Mouse (Mus musculus): Measurements from ENCODE around the gene 2810459M11Rik. TPM values are rescaled to one million over a fixed set of nuclear protein-coding genes. Genes with fewer than 3 reads are reported as not detected.
"Not testable (repeated sequence)": the region's sequence is repeated elsewhere in the genome, so short reads cannot be mapped to it uniquely, and the experiment has no call there.

The 2810459M11Rik gene
- 5.4 and 8.1 TPM in 2 replicates for polyA plus RNA-seq (2014; fragmentation: Nextera tagmentation; extraction: Ambion mirVana)

GRCm38 (mm10) chr1:86045848-86046805 lies at the start of gene 2810459M11Rik:
Gene 2810459M11Rik, plus strand, starts transcription at chr1:86045863.
- no peaks in the 10 kb centered on the region for H3K36me3 ChIP-seq (ENCODE audit: control insufficient read depth, insufficient read depth, low read length)
- H3K4me3 ChIP-seq (ENCODE audit: low read depth, low read length): peak within 1 kb of the TSS; percentile 56
- WGBS: under 1% methylated on average over 93 of the region's 110 CpGs
- H3K9ac ChIP-seq (replicated peaks; ENCODE audit: low read depth, low read length): peak within 1 kb of the TSS; percentile 75
- H3K4me2 ChIP-seq (ENCODE audit: low read depth, low read length): peak within 1 kb of the TSS; percentile 95
- H3K4me1 ChIP-seq (ENCODE audit: control insufficient read depth, insufficient read depth, low read length): 0 out of 2 replicates have a peak, but pooled peaks cover 5% of the 10 kb centered on the region
- peaks cover 28% of the 10 kb centered on the region for H3K27me3 ChIP-seq (ENCODE audit: control insufficient read depth, insufficient read depth, low read length)
- ATAC-seq (ENCODE audit: low read depth): peak; percentile 85
- H3K9me3 ChIP-seq (ENCODE audit: control insufficient read depth, low read length): no peaks in the 10 kb centered on the region
- H3K27ac ChIP-seq (ENCODE audit: low read depth, low read length): no peak within 1 kb of the TSS; the same call in 1 of the 2 replicates

- no peak overlapping the region for H3K27ac ChIP-seq (ENCODE audit: low read depth, low read length)
- H3K4me2 ChIP-seq (ENCODE audit: low read depth, low read length): no peak overlapping the region
- no peaks in the 10 kb centered on the region for H3K9me3 ChIP-seq (ENCODE audit: control insufficient read depth, low read length)
- H3K9ac ChIP-seq (replicated peaks; ENCODE audit: low read depth, low read length): no peak overlapping the region
- no peak overlapping the region for H3K4me3 ChIP-seq (ENCODE audit: low read depth, low read length)
- no peak for ATAC-seq (ENCODE audit: low read depth)
- H3K27me3 ChIP-seq (ENCODE audit: control insufficient read depth, insufficient read depth, low read length): no peaks in the 10 kb centered on the region
- H3K4me1 ChIP-seq (ENCODE audit: control insufficient read depth, insufficient read depth, low read length): no peaks in the 10 kb centered on the region
- 94% methylated on average over 1 of the region's 1 CpGs for WGBS
- no peaks in the 10 kb centered on the region for H3K36me3 ChIP-seq (ENCODE audit: control insufficient read depth, insufficient read depth, low read length)
These were observed 48.4 kb upstream of the 2810459M11Rik start for GRCm38 (mm10) chr1:85997221-85997620.

- Histone ChIP-seq H3K27ac (ENCODE audit: low read depth, low read length) (no peak overlapping the region), H3K9ac (replicated peaks; ENCODE audit: low read depth, low read length) (no peak overlapping the region), H3K4me3 (ENCODE audit: low read depth, low read length) (no peak overlapping the region), H3K4me1 (ENCODE audit: control insufficient read depth, insufficient read depth, low read length) (no peaks in the 10 kb centered on the region), H3K36me3 (ENCODE audit: control insufficient read depth, insufficient read depth, low read length) (no peaks in the 10 kb centered on the region), H3K4me2 (ENCODE audit: low read depth, low read length) (no peak overlapping the region), H3K27me3 (ENCODE audit: control insufficient read depth, insufficient read depth, low read length) (no peaks in the 10 kb centered on the region), H3K9me3 (ENCODE audit: control insufficient read depth, low read length) (no peaks in the 10 kb centered on the region)
- 86% methylated on average over 4 of the region's 4 CpGs for WGBS
- no peak for ATAC-seq (ENCODE audit: low read depth)
These were observed 47.7 kb upstream of the 2810459M11Rik start for GRCm38 (mm10) chr1:85998012-85998411.

- H3K9ac ChIP-seq (replicated peaks; ENCODE audit: low read depth, low read length): no peak overlapping the region
- WGBS: 90% methylated on average over 18 of the region's 18 CpGs
- no peak overlapping the region for H3K4me3 ChIP-seq (ENCODE audit: low read depth, low read length)
- H3K36me3 ChIP-seq (ENCODE audit: control insufficient read depth, insufficient read depth, low read length): no peaks in the 10 kb centered on the region
- no peak for ATAC-seq (ENCODE audit: low read depth)
- no peak overlapping the region for H3K4me2 ChIP-seq (ENCODE audit: low read depth, low read length)
- H3K27ac ChIP-seq (ENCODE audit: low read depth, low read length): no peak overlapping the region
- H3K4me1 ChIP-seq (ENCODE audit: control insufficient read depth, insufficient read depth, low read length): no peaks in the 10 kb centered on the region
- H3K27me3 ChIP-seq (ENCODE audit: control insufficient read depth, insufficient read depth, low read length): no peaks in the 10 kb centered on the region
- no peaks in the 10 kb centered on the region for H3K9me3 ChIP-seq (ENCODE audit: control insufficient read depth, low read length)
These were observed 45.7 kb upstream of the 2810459M11Rik start for GRCm38 (mm10) chr1:85999853-86000570.

- Histone ChIP-seq H3K4me1 (ENCODE audit: control insufficient read depth, insufficient read depth, low read length) (no peaks in the 10 kb centered on the region), H3K36me3 (ENCODE audit: control insufficient read depth, insufficient read depth, low read length) (no peaks in the 10 kb centered on the region), H3K9ac (replicated peaks; ENCODE audit: low read depth, low read length) (no peak overlapping the region), H3K27me3 (ENCODE audit: control insufficient read depth, insufficient read depth, low read length) (no peaks in the 10 kb centered on the region), H3K4me3 (ENCODE audit: low read depth, low read length) (no peak overlapping the region), H3K4me2 (ENCODE audit: low read depth, low read length) (no peak overlapping the region), H3K27ac (ENCODE audit: low read depth, low read length) (no peak overlapping the region), H3K9me3 (ENCODE audit: control insufficient read depth, low read length) (no peaks in the 10 kb centered on the region)
- WGBS: 95% methylated on average over 10 of the region's 10 CpGs
- no peak for ATAC-seq (ENCODE audit: low read depth)
These were observed 40.1 kb upstream of the 2810459M11Rik start for GRCm38 (mm10) chr1:86005540-86005939.

GRCm38 (mm10) chr1:86006040-86006439 lies 39.6 kb upstream of the 2810459M11Rik start:
- Histone ChIP-seq H3K4me3 (ENCODE audit: low read depth, low read length) (no peak overlapping the region), H3K4me1 (ENCODE audit: control insufficient read depth, insufficient read depth, low read length) (no peaks in the 10 kb centered on the region), H3K9me3 (ENCODE audit: control insufficient read depth, low read length) (no peaks in the 10 kb centered on the region), H3K4me2 (ENCODE audit: low read depth, low read length) (no peak overlapping the region), H3K27ac (ENCODE audit: low read depth, low read length) (no peak overlapping the region), H3K27me3 (ENCODE audit: control insufficient read depth, insufficient read depth, low read length) (no peaks in the 10 kb centered on the region), H3K9ac (replicated peaks; ENCODE audit: low read depth, low read length) (no peak overlapping the region), H3K36me3 (ENCODE audit: control insufficient read depth, insufficient read depth, low read length) (no peaks in the 10 kb centered on the region)
- 95% methylated on average over 6 of the region's 6 CpGs for WGBS
- ATAC-seq (ENCODE audit: low read depth): no peak

- peak; percentile 88; the same call in 1 of the 2 replicates for ATAC-seq (ENCODE audit: low read depth)
- WGBS: 1% methylated on average over 7 of the region's 7 CpGs
These were observed 37.9 kb upstream of the 2810459M11Rik start for GRCm38 (mm10) chr1:86007778-86008177.

GRCm38 (mm10) chr1:86015758-86016157 lies 29.9 kb upstream of the 2810459M11Rik start:
- not testable (repeated sequence) for H3K27me3 ChIP-seq (ENCODE audit: control insufficient read depth, insufficient read depth, low read length); H3K27ac ChIP-seq (ENCODE audit: low read depth, low read length); H3K4me2 ChIP-seq (ENCODE audit: low read depth, low read length); H3K9ac ChIP-seq (replicated peaks; ENCODE audit: low read depth, low read length); H3K4me3 ChIP-seq (ENCODE audit: low read depth, low read length); ATAC-seq (ENCODE audit: low read depth); H3K9me3 ChIP-seq (ENCODE audit: control insufficient read depth, low read length); H3K36me3 ChIP-seq (ENCODE audit: control insufficient read depth, insufficient read depth, low read length); H3K4me1 ChIP-seq (ENCODE audit: control insufficient read depth, insufficient read depth, low read length)
- 97% methylated on average over 9 of the region's 9 CpGs for WGBS

More at GRCm38 (mm10) chr1:86007778-86008177, 37.9 kb upstream of the 2810459M11Rik start:
- no peaks in the 10 kb centered on the region for H3K36me3 ChIP-seq (ENCODE audit: control insufficient read depth, insufficient read depth, low read length)
- H3K4me1 ChIP-seq (ENCODE audit: control insufficient read depth, insufficient read depth, low read length): no peaks in the 10 kb centered on the region
- no peaks in the 10 kb centered on the region for H3K27me3 ChIP-seq (ENCODE audit: control insufficient read depth, insufficient read depth, low read length)
- H3K4me3 ChIP-seq (ENCODE audit: low read depth, low read length): no peak overlapping the region
- H3K27ac ChIP-seq (ENCODE audit: low read depth, low read length): no peak overlapping the region
- H3K9me3 ChIP-seq (ENCODE audit: control insufficient read depth, low read length): no peaks in the 10 kb centered on the region
- no peak overlapping the region for H3K4me2 ChIP-seq (ENCODE audit: low read depth, low read length)
- H3K9ac ChIP-seq (replicated peaks; ENCODE audit: low read depth, low read length): no peak overlapping the region

GRCm38 (mm10) chr1:86016516-86016915 lies 29.1 kb upstream of the 2810459M11Rik start, which contains the start of gene Spata3:
Gene Spata3, plus strand, starts transcription at chr1:86016816.
- ATAC-seq (ENCODE audit: low read depth): no peak
- H3K27ac ChIP-seq (ENCODE audit: low read depth, low read length): no peak within 1 kb of the TSS
- 0 out of 2 replicates have a peak, but pooled peaks cover 5% of the 10 kb centered on the region for H3K4me1 ChIP-seq (ENCODE audit: control insufficient read depth, insufficient read depth, low read length)
- 91% methylated on average over 8 of the region's 8 CpGs for WGBS
- H3K36me3 ChIP-seq (ENCODE audit: control insufficient read depth, insufficient read depth, low read length): no peaks in the 10 kb centered on the region
- no peak within 1 kb of the TSS for H3K9ac ChIP-seq (replicated peaks; ENCODE audit: low read depth, low read length)
- no peaks in the 10 kb centered on the region for H3K27me3 ChIP-seq (ENCODE audit: control insufficient read depth, insufficient read depth, low read length)
- H3K4me3 ChIP-seq (ENCODE audit: low read depth, low read length): no peak within 1 kb of the TSS
- no peaks in the 10 kb centered on the region for H3K9me3 ChIP-seq (ENCODE audit: control insufficient read depth, low read length)
- no peak within 1 kb of the TSS for H3K4me2 ChIP-seq (ENCODE audit: low read depth, low read length)
